Mouse (Mus musculus) CH12.LX (cell line): ENCODE data around the gene Mansc1. TPM values are rescaled to one million over a fixed set of nuclear protein-coding genes. Genes with fewer than 3 reads are reported as not detected.
A peak's percentile ranks its signal among the peaks of the same experiment; 100 is the strongest.

Source experiments
- DNase-seq: peaks from one replicate; pipeline ENCODE4 v3.0.0-alpha.2; 2013; ENCODE audit errors: extremely low read depth
- H3K27ac ChIP-seq: 2 replicates; pipeline ENCODE4 v1.5.1; 2012; ENCODE audit warnings: low read depth, mild to moderate bottlenecking, control low read depth, moderate library complexity; ENCODE audit not compliant: insufficient read depth
- H3K27me3 ChIP-seq: replicated peaks from 2 replicates; pipeline ENCODE3; 2012; ENCODE audit warnings: inconsistent platforms
- H3K36me3 ChIP-seq, 2 experiments: replicated peaks in 1 of 2; 2 replicates each; pipeline versions ENCODE3 to v1.6.1; 2012; ENCODE audit warnings: inconsistent platforms in 1 of 2, low read length in 1 of 2, mild to moderate bottlenecking in 1 of 2, mixed read lengths in 1 of 2, moderate library complexity in 1 of 2; ENCODE audit not compliant: control insufficient read depth in 1 of 2, insufficient read depth in 1 of 2
- H3K4me1 ChIP-seq, 2 experiments: 2 replicates each; pipeline ENCODE4 v1.6.1; 2012; ENCODE audit warnings: inconsistent platforms in 1 of 2, moderate library complexity in 1 of 2; ENCODE audit not compliant: insufficient read depth in 2 of 2, control insufficient read depth in 1 of 2
- H3K4me2 ChIP-seq: 2 replicates; pipeline ENCODE4 v1.6.1; 2012; ENCODE audit warnings: low read depth, mild to moderate bottlenecking, control low read depth; ENCODE audit not compliant: poor library complexity, insufficient read depth, severe bottlenecking
- H3K4me3 ChIP-seq, 3 experiments: fragments of 150-350 bp in 1 of 3; sonication (generic) in 1 of 3; replicated peaks in 1 of 3; 2 replicates each; pipeline versions ENCODE3 to v1.5.1; 2011 to 2012; ENCODE audit warnings: low read depth in 2 of 3, low read length in 2 of 3, mild to moderate bottlenecking in 2 of 3, moderate library complexity in 2 of 3, control low read depth in 1 of 3, improper control_type of control experiment in 1 of 3, inconsistent platforms in 1 of 3, mixed read lengths in 1 of 3; ENCODE audit not compliant: poor library complexity in 1 of 3
- H3K79me2 ChIP-seq: replicated peaks from 2 replicates; pipeline ENCODE4 v1.6.1; 2012; ENCODE audit warnings: mild to moderate bottlenecking, moderate library complexity; ENCODE audit not compliant: control insufficient read depth, poor library complexity, insufficient read depth, severe bottlenecking; ENCODE audit errors: extremely low read depth
- H3K9ac ChIP-seq: 2 replicates; pipeline ENCODE4 v1.6.1; 2012; ENCODE audit warnings: low read depth, mild to moderate bottlenecking, control low read depth, moderate library complexity; ENCODE audit not compliant: insufficient read depth
- H3K9me3 ChIP-seq: replicated peaks from 2 replicates; pipeline ENCODE3; 2012; ENCODE audit warnings: low read length, inconsistent platforms, mixed read lengths
- CHD1 ChIP-seq: IDR thresholded peaks from 2 replicates; pipeline ENCODE4 v1.6.1; 2012; ENCODE audit warnings: low read depth, low read length, improper control_type of control experiment, inconsistent platforms
- CHD2 ChIP-seq: IDR thresholded peaks from 2 replicates; pipeline ENCODE4 v1.6.1; 2011; ENCODE audit warnings: low read length, improper control_type of control experiment
- CTCF ChIP-seq, 2 experiments: IDR thresholded peaks in 1 of 2; conservative IDR thresholded peaks in 1 of 2; 2 replicates each; pipeline ENCODE4 v1.5.1; 2011 to 2012; ENCODE audit warnings: low read depth in 2 of 2, low read length in 2 of 2, improper control_type of control experiment in 1 of 2, inconsistent platforms in 1 of 2, mild to moderate bottlenecking in 1 of 2, moderate library complexity in 1 of 2
- ELF1 ChIP-seq: IDR thresholded peaks from 2 replicates; pipeline ENCODE4 v1.6.1; 2014; ENCODE audit warnings: low read depth, mild to moderate bottlenecking, inconsistent platforms, low read length, improper control_type of control experiment
- ETS1 ChIP-seq: conservative IDR thresholded peaks from 2 replicates; pipeline ENCODE4 v1.6.1; 2012; ENCODE audit warnings: low read depth, mild to moderate bottlenecking, inconsistent platforms, low read length, improper control_type of control experiment, moderate library complexity
- GABPA ChIP-seq: IDR thresholded peaks from 2 replicates; pipeline ENCODE4 v1.6.1; 2012; ENCODE audit warnings: low read depth, low read length, improper control_type of control experiment, inconsistent platforms; ENCODE audit not compliant: insufficient replicate concordance
- HCFC1 ChIP-seq: IDR thresholded peaks from 2 replicates; pipeline ENCODE4 v1.6.1; 2012; ENCODE audit warnings: low read depth, mild to moderate bottlenecking, inconsistent platforms, low read length, improper control_type of control experiment
- IRF4 ChIP-seq: IDR thresholded peaks from 2 replicates; pipeline ENCODE4 v1.6.1; 2014; ENCODE audit warnings: low read depth, mild to moderate bottlenecking, inconsistent platforms, low read length, improper control_type of control experiment
- JUN ChIP-seq: IDR thresholded peaks from 2 replicates; pipeline ENCODE4 v1.6.1; 2011; ENCODE audit warnings: low read depth, mild to moderate bottlenecking, low read length, improper control_type of control experiment, moderate library complexity; ENCODE audit not compliant: insufficient read depth
- KAT2A ChIP-seq: IDR thresholded peaks from 2 replicates; pipeline ENCODE4 v1.6.1; 2012; ENCODE audit warnings: low read length, improper control_type of control experiment, inconsistent platforms; ENCODE audit not compliant: insufficient replicate concordance
- MAX ChIP-seq: IDR thresholded peaks from 2 replicates; pipeline ENCODE4 v1.6.1; 2011; ENCODE audit warnings: low read length, improper control_type of control experiment
- MAZ ChIP-seq: IDR thresholded peaks from 2 replicates; pipeline ENCODE4 v1.6.1; 2012; ENCODE audit warnings: low read depth, mild to moderate bottlenecking, inconsistent platforms, low read length, improper control_type of control experiment, moderate library complexity
- MEF2A ChIP-seq: IDR thresholded peaks from 2 replicates; pipeline ENCODE4 v1.6.1; 2014; ENCODE audit warnings: low read depth, mild to moderate bottlenecking, inconsistent platforms, low read length, improper control_type of control experiment, borderline replicate concordance
- MXI1 ChIP-seq: IDR thresholded peaks from 2 replicates; pipeline ENCODE4 v1.6.1; 2011; ENCODE audit warnings: mild to moderate bottlenecking, low read depth, low read length, improper control_type of control experiment
- NELFE ChIP-seq: IDR thresholded peaks from 2 replicates; pipeline ENCODE4 v1.6.1; 2011; ENCODE audit warnings: low read depth, low read length, improper control_type of control experiment
- NRF1 ChIP-seq: IDR thresholded peaks from 2 replicates; pipeline ENCODE4 v1.6.1; 2014; ENCODE audit warnings: low read depth, mild to moderate bottlenecking, inconsistent platforms, low read length, improper control_type of control experiment, moderate library complexity
- POLR2A ChIP-seq: IDR thresholded peaks from 2 replicates; pipeline ENCODE4 v1.6.1; 2011; ENCODE audit warnings: low read depth, mild to moderate bottlenecking, improper control_type of control experiment, low read length
- POLR2AphosphoS2 ChIP-seq: IDR thresholded peaks from 2 replicates; pipeline ENCODE4 v1.6.1; 2011; ENCODE audit warnings: low read depth, low read length, improper control_type of control experiment
- RAD21 ChIP-seq: IDR thresholded peaks from 2 replicates; pipeline ENCODE4 v1.6.1; 2011; ENCODE audit warnings: low read depth, mild to moderate bottlenecking, low read length, improper control_type of control experiment, moderate library complexity
- SIN3A ChIP-seq: IDR thresholded peaks from 2 replicates; pipeline ENCODE4 v1.6.1; 2012; ENCODE audit warnings: low read length, improper control_type of control experiment, inconsistent platforms
- SMC3 ChIP-seq: IDR thresholded peaks from 2 replicates; pipeline ENCODE4 v1.6.1; 2011; ENCODE audit warnings: low read depth, low read length, improper control_type of control experiment
- TBP ChIP-seq: conservative IDR thresholded peaks from 2 replicates; pipeline ENCODE4 v1.6.1; 2011; ENCODE audit warnings: low read depth, low read length, improper control_type of control experiment
- TCF12 ChIP-seq: IDR thresholded peaks from 2 replicates; pipeline ENCODE4 v1.6.1; 2014; ENCODE audit warnings: low read depth, mild to moderate bottlenecking, inconsistent platforms, low read length, improper control_type of control experiment
- UBTF ChIP-seq: IDR thresholded peaks from 2 replicates; pipeline ENCODE4 v1.6.1; 2012; ENCODE audit warnings: low read depth, mild to moderate bottlenecking, inconsistent platforms, low read length, improper control_type of control experiment, moderate library complexity
- ZKSCAN1 ChIP-seq: IDR thresholded peaks from 2 replicates; pipeline ENCODE4 v1.6.1; 2012; ENCODE audit warnings: low read depth, inconsistent platforms, low read length, improper control_type of control experiment, borderline replicate concordance
- ZMIZ1 ChIP-seq: IDR thresholded peaks from 2 replicates; pipeline ENCODE4 v1.6.1; 2012; ENCODE audit warnings: low read depth, mild to moderate bottlenecking, inconsistent platforms, low read length, improper control_type of control experiment
- ZNF384 ChIP-seq: IDR thresholded peaks from 2 replicates; pipeline ENCODE4 v1.6.1; 2012; ENCODE audit warnings: low read depth, low read length, improper control_type of control experiment, inconsistent platforms
- dilution Hi-C: fragments of 300-500 bp; cut with MboI; formaldehyde crosslinking; loops from 2 replicates; pipeline ENCODE4 v1.14.3; 2020; ENCODE audit warnings: low sequenced_read_pairs; ENCODE audit not compliant: extremely low pct_unique_long_range_greater_than_20kb, extremely low pct_ligation_motif_present
- in situ Hi-C: fragments of 300-500 bp; cut with MboI; formaldehyde crosslinking; loops from 3 replicates; pipeline ENCODE4 v1.14.3; 2019; ENCODE audit warnings: low sequenced_read_pairs, low pct_ligation_motif_present, low pct_unique_long_range_greater_than_20kb, mixed read lengths
- polyA plus RNA-seq: library from polyadenylated mRNA; unstranded; fragments of >175 nt; gene quantifications from 2 replicates; pipeline ENCODE4 v1.2.1, GENCODE M21; 2012; ENCODE audit warnings: low read depth; ENCODE audit not compliant: insufficient read length
- total RNA-seq, 2 experiments: library from RNA; depleted of rRNA; stranded (reverse); fragments of 300-350 nt in 1 of 2; fragments of >200 nt in 1 of 2; gene quantifications; 2 replicates each; pipeline ENCODE4 v1.2.3; 2012 to 2014

The Mansc1 gene
- total and polyA plus RNA-seq, 3 experiments = not detected

- Histone ChIP-seq H3K27me3 (no peaks in the 10 kb centered on the region), H3K4me1 (peaks cover 0 to 12% of the 10 kb centered on the region in 2 experiments; a peak in 2 of 4 replicates), H3K36me3 (peaks cover 14 to 27% of the 10 kb centered on the region in 2 experiments), H3K4me3 (peak overlapping the region; percentile 79 to 88 (median 81)), H3K79me2 (no peaks in the 10 kb centered on the region), H3K27ac (no peak overlapping the region), H3K4me2 (peak overlapping the region; percentile 48), H3K9ac (peak overlapping the region; percentile 65), H3K9me3 (no peaks in the 10 kb centered on the region)
- DNase-seq = no peak
- dilution Hi-C loops (no loop called here), in situ Hi-C loops (loop anchor here (10.0 to 25.0 kb wide), 2 partner anchors 223 to 345 kb away; partner anchors contain the start of gene Apold1)
- TF ChIP-seq SMC3 = no peak
- no peak for TF ChIP-seq CHD2
- TF ChIP-seq GABPA = no peak
- no peak for TF ChIP-seq ZMIZ1
- no peak for TF ChIP-seq TBP
- no peak for TF ChIP-seq CTCF (conservative IDR thresholded peaks at IDR 0.05 in 1 of 2, IDR thresholded peaks at IDR 0.05 in 1 of 2; ENCODE audit: low read depth in 2 of 2, low read length in 2 of 2)
- TF ChIP-seq ZNF384 = peak; percentile 26; the same call in 1 of the 2 replicates
- TF ChIP-seq ZKSCAN1 = no peak
These were observed 9.6 kb upstream of the Mansc1 start for GRCm38 (mm10) chr6:134641738-134642446.

DNA sequence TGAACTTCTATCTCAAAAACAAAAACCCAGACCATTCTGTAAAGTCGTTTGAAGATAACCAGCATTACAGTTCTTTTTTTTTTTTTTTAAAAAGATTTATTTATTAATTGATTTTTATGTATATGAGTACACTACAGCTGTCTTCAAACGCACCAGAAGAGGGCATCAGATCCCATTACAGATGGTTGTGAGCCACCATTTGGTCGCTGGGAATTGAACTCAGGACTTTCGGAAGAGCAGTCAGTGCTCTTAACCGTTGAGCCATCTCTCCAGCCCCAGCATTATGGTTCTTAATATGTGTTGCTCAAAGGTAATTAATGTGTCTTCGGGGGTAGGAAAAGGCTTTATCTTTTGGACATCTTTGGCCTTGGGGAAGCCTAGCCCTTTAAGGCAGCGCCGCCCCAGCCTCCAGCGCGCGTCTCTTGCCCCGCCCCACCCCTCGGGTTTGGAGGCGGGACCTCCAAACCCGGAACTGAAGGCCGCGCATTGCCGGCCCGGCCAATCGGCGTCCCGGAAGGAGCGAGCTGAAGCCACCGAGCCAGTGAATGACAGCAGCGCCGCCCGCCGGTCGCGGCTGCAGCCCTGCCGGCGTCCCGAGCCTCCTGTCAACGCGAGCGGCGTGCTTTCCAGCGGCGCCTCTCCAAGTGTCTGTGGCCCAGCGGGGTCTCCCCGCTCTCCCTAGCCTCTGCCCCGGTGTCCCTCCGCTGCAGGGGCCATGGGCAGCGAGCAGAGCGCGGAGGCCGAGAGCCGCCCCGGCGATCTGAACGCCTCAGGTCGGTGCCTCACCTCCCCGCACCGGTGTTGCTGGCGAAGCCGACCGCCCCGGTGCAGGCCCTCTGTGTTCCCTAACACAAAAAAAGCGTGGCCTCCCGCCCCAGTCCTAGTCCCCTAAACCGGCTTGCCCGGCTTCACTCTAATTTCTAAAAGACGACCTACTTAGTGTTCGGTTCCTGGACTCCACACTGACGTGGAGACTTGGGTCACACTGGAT, 8.5 kb upstream of the Mansc1 start:
- H3K4me2 ChIP-seq = peak overlapping the region; percentile 48
- dilution Hi-C loops (no loop called here), in situ Hi-C loops (loop anchor here (10.0 to 25.0 kb wide), 2 partner anchors 224 to 347 kb away; partner anchors contain the start of gene Apold1)
- no peak overlapping the region for H3K27ac ChIP-seq
- peaks cover 7 to 17% of the 10 kb centered on the region in 2 experiments for H3K36me3 ChIP-seq
- H3K79me2 ChIP-seq = no peaks in the 10 kb centered on the region
- peak overlapping the region; percentile 65 for H3K9ac ChIP-seq
- H3K4me3 ChIP-seq = peak overlapping the region; percentile 79 to 88 (median 81)
- DNase-seq = peak; percentile 92
- no peaks in the 10 kb centered on the region for H3K27me3 ChIP-seq
- TF ChIP-seq JUN = no peak
- no peak for TF ChIP-seq POLR2AphosphoS2
- TF ChIP-seq SMC3 = peak; percentile 24; the same call in 1 of the 2 replicates
- TF ChIP-seq MAZ = peak; percentile 72; the same call in 1 of the 2 replicates
- TF ChIP-seq NRF1 = peak; percentile 50
- peak; percentile 76 for TF ChIP-seq HCFC1
- TF ChIP-seq POLR2A = peak; percentile 71
- peak; percentile 68 for TF ChIP-seq NELFE
- no peak for TF ChIP-seq ETS1
- TF ChIP-seq IRF4 = 0 out of 2 replicates have a peak, but pooled peaks have one; percentile 11
- TF ChIP-seq CHD1 = no peak
- TF ChIP-seq CTCF (conservative IDR thresholded peaks at IDR 0.05 in 1 of 2, IDR thresholded peaks at IDR 0.05 in 1 of 2; ENCODE audit: low read depth in 2 of 2, low read length in 2 of 2) = peak in 1 of 2 experiments; percentile 65; a peak in 2 of 4 replicates
- peak; percentile 99 for TF ChIP-seq ELF1
- peak; percentile 97 for TF ChIP-seq MXI1
- peak; percentile 91 for TF ChIP-seq SIN3A
- TF ChIP-seq MEF2A = no peak; the same call in 1 of the 2 replicates
- TF ChIP-seq KAT2A = peak; percentile 54; the same call in 1 of the 2 replicates
- peak; percentile 67 for TF ChIP-seq TCF12
- peak; percentile 59; the same call in 1 of the 2 replicates for TF ChIP-seq MAX
- peak; percentile 51 for TF ChIP-seq RAD21
- TF ChIP-seq UBTF = peak; percentile 80; the same call in 1 of the 2 replicates
- TF ChIP-seq, all 38 proteins: peak for 16
- Histone ChIP-seq H3K4me1 (peaks cover 0 to 12% of the 10 kb centered on the region in 2 experiments; a peak in 2 of 4 replicates), H3K9me3 (no peaks in the 10 kb centered on the region)
